ENCODE assay signal across 10 mouse cellular contexts in the genomic region with DNA sequence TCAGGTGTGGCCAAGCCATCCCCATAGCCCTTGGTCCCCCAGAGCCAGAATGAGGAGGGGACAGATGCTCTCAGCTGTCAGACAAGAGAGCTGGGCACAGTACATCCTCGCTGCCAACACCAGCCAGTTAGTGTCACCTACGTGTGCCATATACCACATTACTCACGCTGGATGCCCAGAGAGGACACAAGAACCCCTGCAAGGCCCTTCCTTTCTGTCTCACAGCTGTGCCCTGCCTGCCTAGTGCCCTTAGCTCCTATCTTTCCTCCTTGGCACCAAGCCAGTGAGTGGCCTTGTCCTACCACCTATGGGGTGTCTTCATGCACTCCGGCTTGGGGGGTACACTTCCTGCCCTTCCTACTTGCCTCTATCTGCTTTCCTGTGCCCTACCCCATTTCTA. TPM values are rescaled to one million over a fixed set of nuclear protein-coding genes. Genes with fewer than 3 reads are reported as not detected.
A peak's percentile ranks its signal among the peaks of the same experiment; 100 is the strongest.
DNase-seq lines count a peak whose midpoint lies in the region; ATAC-seq and TF ChIP-seq lines count a peak whose summit lies in the region.
"Had no signal": no experiment of that assay in that cellular context is flagged by ENCODE, and none has a peak within 500 bp of the region (broad histone marks: within the 10 kb centered on the region; RNA-seq: fewer than 3 reads in every experiment).

No protein-coding gene starts in this region.

- no peak for DNase-seq in hindbrain, embryonic 10.5 days (ENCODE audit: low spot score)
- no peak for DNase-seq in hindbrain, postnatal 0 days (ENCODE audit: low spot score)
- peak; percentile 25 for DNase-seq in c-Kit-negative CD71-positive TER-119-positive erythroid progenitor cells, embryonic 14.5 days (ENCODE audit: low read depth, low spot score)
- DNase-seq in liver (peak; percentile 21), adipocyte (ENCODE audit: low spot score) (no peak)
- no peak for DNase-seq in ovary, postnatal 36 days (ENCODE audit: low spot score)
- DNase-seq in cerebellum, postnatal 36 days: no peak

- H3K27ac ChIP-seq in hindbrain, embryonic 10.5 days: peak overlapping the region; percentile 91
- no peak overlapping the region for H3K27ac ChIP-seq in hindbrain, postnatal 0 days
- peak overlapping the region; percentile 94 for H3K27ac ChIP-seq in neural tube, embryonic 13.5 days (replicated peaks)
- H3K27ac ChIP-seq: embryonic facial prominence, embryonic 15.5 days; lung, embryonic 15.5 days had no signal

- H3K27me3 ChIP-seq in hindbrain, embryonic 10.5 days (ENCODE audit: insufficient read depth, poor library complexity, severe bottlenecking): peaks cover 74% of the 10 kb centered on the region
- H3K27me3 ChIP-seq in hindbrain, postnatal 0 days (ENCODE audit: insufficient read depth, low read length): no peaks in the 10 kb centered on the region
- H3K27me3 ChIP-seq in neural tube, embryonic 13.5 days: no peaks in the 10 kb centered on the region

- H3K4me3 ChIP-seq in hindbrain, embryonic 10.5 days: peak overlapping the region; percentile 46
- no peak overlapping the region for H3K4me3 ChIP-seq in hindbrain, postnatal 0 days (ENCODE audit: low read length)
- H3K4me3 ChIP-seq in neural tube, embryonic 13.5 days: peak overlapping the region; percentile 28; the same call in 1 of the 2 replicates
- H3K4me3 ChIP-seq: embryonic facial prominence, embryonic 15.5 days; lung, embryonic 15.5 days had no signal

- H3K9me3 ChIP-seq in hindbrain, embryonic 10.5 days: no peaks in the 10 kb centered on the region
- H3K9me3 ChIP-seq in hindbrain, postnatal 0 days (ENCODE audit: low read length): no peaks in the 10 kb centered on the region
- no peaks in the 10 kb centered on the region for H3K9me3 ChIP-seq in neural tube, embryonic 13.5 days
- H3K9me3 ChIP-seq: embryonic facial prominence, embryonic 15.5 days; lung, embryonic 15.5 days had no signal

- no peak overlapping the region for H3K4me2 ChIP-seq in hindbrain, postnatal 0 days (ENCODE audit: low read depth, low read length)
- peak overlapping the region; percentile 47 for H3K4me2 ChIP-seq in neural tube, embryonic 13.5 days

- H3K9ac ChIP-seq in hindbrain, postnatal 0 days (replicated peaks; ENCODE audit: low read length): no peak overlapping the region
- peak overlapping the region; percentile 74 for H3K9ac ChIP-seq in neural tube, embryonic 13.5 days
- H3K9ac ChIP-seq: embryonic facial prominence, embryonic 15.5 days; lung, embryonic 15.5 days had no signal

- peaks cover 75% of the 10 kb centered on the region for H3K4me1 ChIP-seq in hindbrain, embryonic 10.5 days (replicated peaks)
- peaks cover 27% of the 10 kb centered on the region for H3K4me1 ChIP-seq in hindbrain, postnatal 0 days (ENCODE audit: insufficient read depth, low read length)
- peaks cover 70% of the 10 kb centered on the region for H3K4me1 ChIP-seq in neural tube, embryonic 13.5 days (replicated peaks)

- no peak for ATAC-seq in hindbrain, postnatal 0 days
- ATAC-seq in neural tube, embryonic 13.5 days (ENCODE audit: low read depth): no peak

- WGBS in hindbrain, embryonic 10.5 days: 74% methylated on average over 4 of the region's 4 CpGs
- 36% methylated on average over 4 of the region's 4 CpGs for WGBS in hindbrain, postnatal 0 days
- 38% methylated on average over 4 of the region's 4 CpGs for WGBS in neural tube, embryonic 13.5 days

- TF ChIP-seq CTCF in hindbrain, postnatal 0 days (IDR thresholded peaks at IDR 0.05; ENCODE audit: low read depth): no peak

- no peaks in the 10 kb centered on the region for H3K36me3 ChIP-seq in hindbrain, embryonic 10.5 days
- no peaks in the 10 kb centered on the region for H3K36me3 ChIP-seq in hindbrain, postnatal 0 days (ENCODE audit: insufficient read depth, low read length)
- H3K36me3 ChIP-seq in neural tube, embryonic 13.5 days: no peaks in the 10 kb centered on the region; the same call in 1 of the 2 replicates
- H3K36me3 ChIP-seq: embryonic facial prominence, embryonic 15.5 days; lung, embryonic 15.5 days had no signal

RNA-seq across cellular contexts. Expression of a gene that starts 24.9 kb away (rescaled TPM):
- polyA plus RNA-seq in hindbrain, embryonic 10.5 days (2016; fragmentation: Nextera tagmentation; extraction: Ambion mirVana): 19.3 and 41.0 TPM in 2 replicates
- 3.9 and 4.7 TPM in 2 replicates for total RNA-seq in hindbrain, postnatal 0 days (2014; rRNA removed)
- 14.4 and 20.2 TPM in 2 replicates for polyA plus RNA-seq in hindbrain, postnatal 0 days (2015; fragmentation: Nextera tagmentation; extraction: Ambion mirVana)
- polyA plus RNA-seq in neural tube, embryonic 13.5 days (2015; fragmentation: Nextera tagmentation; extraction: Ambion mirVana): 28.0 and 29.4 TPM in 2 replicates

Comparison
In these comparisons a context has a peak if more than half of its experiments do, and no peak if none do; other contexts are left out.
1. DNase-seq: peak in c-Kit-negative CD71-positive TER-119-positive erythroid progenitor cells, embryonic 14.5 days (single experiment) and liver (single experiment); none in hindbrain, embryonic 10.5 days (single experiment), hindbrain, postnatal 0 days (single experiment), ovary, postnatal 36 days (single experiment), cerebellum, postnatal 36 days (0 of 2) and adipocyte (single experiment).